Mouse (Mus musculus): ENCODE measurements around the gene Pcdh9. TPM values are rescaled to one million over a fixed set of nuclear protein-coding genes. Genes with fewer than 3 reads are reported as not detected.

The Pcdh9 gene
- polyA plus RNA-seq, 2 experiments = 6.4 to 44.0 TPM

- no peak for TF ChIP-seq POLR2A (IDR thresholded peaks at IDR 0.05; ENCODE audit: borderline replicate concordance, extremely low read depth, insufficient read depth, insufficient read length)
- Histone ChIP-seq H3K36me3 (ENCODE audit: control insufficient read depth, insufficient read depth, low read length) (no peaks in the 10 kb centered on the region), H3K27ac (replicated peaks; ENCODE audit: low read depth, low read length) (no peak overlapping the region), H3K27me3 (ENCODE audit: control insufficient read depth, insufficient read depth, low read length) (no peaks in the 10 kb centered on the region), H3K4me2 (replicated peaks; ENCODE audit: low read depth, low read length, severe bottlenecking) (no peak overlapping the region), H3K9me3 (ENCODE audit: control insufficient read depth, low read length) (no peaks in the 10 kb centered on the region), H3K4me1 (ENCODE audit: control insufficient read depth, insufficient read depth, low read length) (no peaks in the 10 kb centered on the region), H3K4me3 (replicated peaks; ENCODE audit: low read length) (no peak overlapping the region), H3K9ac (ENCODE audit: low read depth, low read length, severe bottlenecking) (no peak overlapping the region)
- 65% methylated on average over 2 of the region's 2 CpGs for WGBS
- DNase-seq (ENCODE audit: low spot score) = no peak
- ATAC-seq (ENCODE audit: low FRiP score, low read depth) = no peak
Measured at GRCm38 (mm10) chr14:93199791-93200190, 690.7 kb downstream of the Pcdh9 start.

DNA sequence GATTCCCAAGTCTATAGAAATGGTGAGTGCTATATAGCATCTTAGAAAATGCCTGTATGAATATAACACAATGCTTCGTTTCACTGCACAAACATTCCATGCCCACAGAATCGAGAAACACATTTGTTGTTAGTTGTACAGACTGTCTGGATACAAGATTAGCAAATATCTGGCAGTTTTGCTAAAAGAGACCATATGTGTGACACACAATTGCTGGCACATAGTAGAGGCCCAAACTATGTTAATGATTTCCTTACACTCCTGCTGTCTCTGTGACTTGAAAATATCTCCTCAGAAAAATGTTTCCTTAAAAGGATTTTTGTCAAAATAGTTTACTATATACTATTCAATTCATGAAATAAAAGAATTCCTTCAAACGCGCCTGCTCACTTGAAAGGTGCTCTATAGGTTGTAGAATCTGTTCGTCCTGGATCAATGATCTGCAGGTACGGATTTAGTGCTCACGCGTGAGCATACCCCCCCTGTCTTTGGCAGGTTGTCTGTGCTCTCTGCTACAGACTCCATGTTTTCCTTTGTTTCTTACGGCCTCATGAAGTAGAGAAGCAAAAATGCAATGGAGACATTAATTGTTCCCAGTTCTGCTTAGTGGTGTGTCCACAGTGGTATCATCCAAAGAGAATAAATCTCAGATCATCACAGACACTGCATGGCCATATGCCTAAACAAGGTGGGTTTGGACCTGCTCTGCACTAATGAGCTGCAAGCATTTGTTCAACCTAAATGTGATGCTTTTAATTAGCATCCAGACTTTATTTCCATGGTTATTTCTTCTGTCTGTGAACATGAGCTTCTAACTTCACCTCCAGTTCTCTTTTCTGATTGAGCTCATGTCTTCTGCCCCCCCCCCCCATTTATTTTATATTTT, 707.6 kb downstream of the Pcdh9 start:
- no peak overlapping the region for H3K27ac ChIP-seq (replicated peaks; ENCODE audit: low read depth, low read length)

GRCm38 (mm10) chr14:93169201-93169600, 721.3 kb downstream of the Pcdh9 start:
- TF ChIP-seq POLR2A (IDR thresholded peaks at IDR 0.05; ENCODE audit: borderline replicate concordance, extremely low read depth, insufficient read depth, insufficient read length) = no peak
- Histone ChIP-seq H3K27me3 (ENCODE audit: control insufficient read depth, insufficient read depth, low read length) (no peaks in the 10 kb centered on the region), H3K9ac (ENCODE audit: low read depth, low read length, severe bottlenecking) (no peak overlapping the region), H3K9me3 (ENCODE audit: control insufficient read depth, low read length) (no peaks in the 10 kb centered on the region), H3K4me1 (ENCODE audit: control insufficient read depth, insufficient read depth, low read length) (no peaks in the 10 kb centered on the region), H3K36me3 (ENCODE audit: control insufficient read depth, insufficient read depth, low read length) (no peaks in the 10 kb centered on the region), H3K27ac (replicated peaks; ENCODE audit: low read depth, low read length) (no peak overlapping the region), H3K4me3 (replicated peaks; ENCODE audit: low read length) (no peak overlapping the region), H3K4me2 (replicated peaks; ENCODE audit: low read depth, low read length, severe bottlenecking) (no peak overlapping the region)
- DNase-seq (ENCODE audit: low spot score) (no peak), ATAC-seq (ENCODE audit: low FRiP score, low read depth) (no peak)

More for the DNA sequence above, 707.6 kb downstream of the Pcdh9 start:
- ATAC-seq (ENCODE audit: low FRiP score, low read depth) (no peak), DNase-seq (ENCODE audit: low spot score) (no peak)
- H3K9me3 ChIP-seq (ENCODE audit: control insufficient read depth, low read length) = no peaks in the 10 kb centered on the region
- H3K4me2 ChIP-seq (replicated peaks; ENCODE audit: low read depth, low read length, severe bottlenecking) = no peak overlapping the region
- H3K4me3 ChIP-seq (replicated peaks; ENCODE audit: low read length) = no peak overlapping the region
- 81% methylated on average over 9 of the region's 9 CpGs for WGBS
- no peak overlapping the region for H3K9ac ChIP-seq (ENCODE audit: low read depth, low read length, severe bottlenecking)
- no peak for TF ChIP-seq POLR2A (IDR thresholded peaks at IDR 0.05; ENCODE audit: borderline replicate concordance, extremely low read depth, insufficient read depth, insufficient read length)
- no peaks in the 10 kb centered on the region for H3K27me3 ChIP-seq (ENCODE audit: control insufficient read depth, insufficient read depth, low read length)
- no peaks in the 10 kb centered on the region for H3K4me1 ChIP-seq (ENCODE audit: control insufficient read depth, insufficient read depth, low read length)
- no peaks in the 10 kb centered on the region for H3K36me3 ChIP-seq (ENCODE audit: control insufficient read depth, insufficient read depth, low read length)

DNA sequence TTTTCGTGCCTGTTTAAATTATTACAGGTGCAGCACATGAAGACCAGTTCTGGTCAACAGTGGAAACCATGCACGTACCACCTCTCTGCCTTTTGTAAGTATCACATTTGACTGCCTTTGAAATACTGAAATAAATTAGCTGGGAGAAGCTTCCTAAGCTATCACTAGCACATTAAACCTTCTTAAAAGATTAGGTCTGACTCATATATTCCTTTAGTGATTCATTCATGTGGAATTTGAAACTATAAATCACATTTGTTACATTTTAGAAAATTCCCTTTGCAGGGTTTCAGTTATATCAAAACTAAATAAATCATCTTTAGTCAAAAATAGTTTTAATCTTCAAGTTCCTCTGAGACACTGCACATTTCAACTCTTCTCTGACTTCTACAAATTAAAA, 722.1 kb downstream of the Pcdh9 start:
- Histone ChIP-seq H3K4me2 (replicated peaks; ENCODE audit: low read depth, low read length, severe bottlenecking) (no peak overlapping the region), H3K9ac (ENCODE audit: low read depth, low read length, severe bottlenecking) (no peak overlapping the region), H3K4me3 (replicated peaks; ENCODE audit: low read length) (no peak overlapping the region), H3K27me3 (ENCODE audit: control insufficient read depth, insufficient read depth, low read length) (no peaks in the 10 kb centered on the region), H3K4me1 (ENCODE audit: control insufficient read depth, insufficient read depth, low read length) (no peaks in the 10 kb centered on the region), H3K27ac (replicated peaks; ENCODE audit: low read depth, low read length) (no peak overlapping the region), H3K9me3 (ENCODE audit: control insufficient read depth, low read length) (no peaks in the 10 kb centered on the region), H3K36me3 (ENCODE audit: control insufficient read depth, insufficient read depth, low read length) (no peaks in the 10 kb centered on the region)
- DNase-seq (ENCODE audit: low spot score) (no peak), ATAC-seq (ENCODE audit: low FRiP score, low read depth) (no peak)
- no peak for TF ChIP-seq POLR2A (IDR thresholded peaks at IDR 0.05; ENCODE audit: borderline replicate concordance, extremely low read depth, insufficient read depth, insufficient read length)
- 56% methylated on average over 2 of the region's 2 CpGs for WGBS

DNA sequence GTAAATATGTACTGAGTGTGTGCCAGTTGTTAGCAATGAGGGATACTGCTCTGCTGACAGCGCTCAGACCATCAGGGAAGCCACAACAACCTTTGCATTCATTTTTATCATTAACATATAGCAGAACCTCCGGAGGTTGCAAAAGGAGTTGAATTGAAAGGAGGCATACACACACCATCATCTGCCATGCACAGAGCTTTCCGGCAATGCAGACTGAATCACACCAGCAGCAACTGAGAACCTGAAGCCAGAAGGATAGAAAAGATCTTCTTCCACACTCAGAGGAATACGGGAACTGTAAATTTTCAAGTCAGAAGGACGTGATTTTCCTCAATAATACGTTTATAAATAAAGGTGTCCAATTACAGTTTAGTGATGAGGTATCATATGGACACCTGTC, 747.1 kb downstream of the Pcdh9 start:
- DNase-seq (ENCODE audit: low spot score) (no peak), ATAC-seq (ENCODE audit: low FRiP score, low read depth) (no peak)
- no peak for TF ChIP-seq POLR2A (IDR thresholded peaks at IDR 0.05; ENCODE audit: borderline replicate concordance, extremely low read depth, insufficient read depth, insufficient read length)
- Histone ChIP-seq H3K9ac (ENCODE audit: low read depth, low read length, severe bottlenecking) (no peak overlapping the region), H3K27ac (replicated peaks; ENCODE audit: low read depth, low read length) (no peak overlapping the region), H3K4me2 (replicated peaks; ENCODE audit: low read depth, low read length, severe bottlenecking) (no peak overlapping the region), H3K4me3 (replicated peaks; ENCODE audit: low read length) (no peak overlapping the region), H3K36me3 (ENCODE audit: control insufficient read depth, insufficient read depth, low read length) (no peaks in the 10 kb centered on the region), H3K4me1 (ENCODE audit: control insufficient read depth, insufficient read depth, low read length) (no peaks in the 10 kb centered on the region), H3K9me3 (ENCODE audit: control insufficient read depth, low read length) (no peaks in the 10 kb centered on the region), H3K27me3 (ENCODE audit: control insufficient read depth, insufficient read depth, low read length) (no peaks in the 10 kb centered on the region)
- 83% methylated on average over 6 of the region's 6 CpGs for WGBS

All from limb, embryonic 14.5 days (tissue).